Mouse (Mus musculus): ENCODE data around the gene L1td1.
"Not testable (repeated sequence)": the region's sequence is repeated elsewhere in the genome, so short reads cannot be mapped to it uniquely, and the experiment has no call there.

The L1td1 gene

DNA sequence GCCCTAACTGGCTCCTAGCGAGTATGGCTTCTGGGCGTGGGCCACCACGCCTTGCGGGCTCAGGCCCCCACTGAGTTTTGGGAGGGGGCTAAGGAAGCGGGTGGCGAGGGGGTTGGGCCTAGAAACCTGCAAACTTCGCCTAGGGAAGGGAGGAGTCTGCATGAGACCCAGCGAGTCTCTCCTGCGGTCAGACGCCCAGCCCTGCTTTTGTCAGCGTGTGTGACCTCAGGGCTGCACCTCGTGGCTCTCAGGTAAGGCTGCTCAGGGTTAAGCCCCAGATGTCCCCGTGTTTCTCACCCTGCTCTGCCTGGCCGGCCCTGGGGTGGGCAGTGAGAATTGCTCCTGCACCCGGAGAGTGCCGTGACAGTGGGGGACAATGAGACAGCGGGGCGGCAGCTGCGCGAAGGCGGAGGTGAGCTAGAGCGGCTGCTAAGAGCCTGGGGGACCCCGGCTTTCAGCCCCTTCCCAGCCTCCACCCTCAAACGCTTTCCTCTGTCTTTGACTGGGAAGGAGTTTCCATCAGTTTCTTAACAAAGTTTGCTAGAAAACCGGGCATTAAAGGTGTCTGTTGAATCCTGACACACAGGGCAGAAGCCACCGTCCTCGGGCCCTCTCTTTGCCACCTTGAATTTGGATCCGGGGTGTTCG, at the start of gene L1td1:
L1td1 (plus strand) TSS at position 145 of the 648 bp plus-strand sequence.
- no peak for DNase-seq (ENCODE audit: low spot score in 2 of 2)

- DNase-seq (ENCODE audit: low spot score in 2 of 2): no peak
Measured at GRCm38 (mm10) chr4:98677506-98677905, 49.0 kb upstream of the L1td1 start.

DNA sequence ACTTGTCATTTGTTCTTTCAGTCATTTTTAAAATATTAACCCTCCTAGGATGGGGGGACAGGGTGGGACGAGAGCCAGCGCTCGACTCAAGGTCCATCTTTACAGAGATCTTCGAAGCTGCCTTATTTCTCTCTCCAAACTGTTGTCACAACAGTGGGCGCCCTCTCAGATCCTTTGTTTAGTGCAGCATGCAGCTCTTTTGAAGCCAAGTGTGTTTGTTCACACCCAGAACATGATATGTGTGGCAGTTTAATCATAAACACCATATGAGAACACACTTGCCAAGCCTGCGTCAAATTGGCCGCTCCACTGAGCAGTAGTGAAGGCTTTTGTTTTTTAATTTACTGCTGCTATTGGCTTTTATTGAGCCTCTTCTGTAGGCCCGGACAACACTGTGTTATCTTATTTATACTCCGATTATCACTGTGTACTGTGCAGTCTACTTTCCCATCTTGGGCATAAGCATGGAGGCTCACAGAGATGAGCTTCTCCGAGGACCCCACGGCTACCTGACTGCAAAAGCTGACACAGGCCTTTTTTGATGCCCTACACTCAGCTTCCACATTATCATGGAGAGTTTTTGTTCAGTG, 39.8 kb upstream of the L1td1 start:
- no peak for DNase-seq (ENCODE audit: low spot score in 2 of 2)

DNA sequence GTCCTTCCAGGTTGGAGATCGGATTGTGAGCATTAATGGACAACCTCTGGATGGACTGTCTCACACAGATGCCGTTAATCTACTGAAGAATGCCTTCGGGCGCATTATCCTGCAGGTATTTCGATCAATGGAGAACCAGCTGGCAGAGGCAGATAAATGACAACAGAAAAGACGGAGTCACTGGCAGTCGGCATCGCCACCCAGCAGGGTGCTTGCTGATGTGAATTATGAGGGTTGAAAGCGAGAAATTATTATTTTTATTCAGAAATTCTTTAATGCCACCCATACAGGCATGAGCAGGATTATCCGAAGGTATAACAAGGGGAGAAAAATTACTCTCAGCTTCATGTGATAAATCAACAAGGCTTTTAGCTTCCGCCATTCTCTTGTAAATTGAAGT, 38.4 kb upstream of the L1td1 start:
- no peak for DNase-seq (ENCODE audit: low spot score in 2 of 2)

- no peak for DNase-seq (ENCODE audit: low spot score in 2 of 2)
Measured at GRCm38 (mm10) chr4:98688520-98688919, 38.0 kb upstream of the L1td1 start.

GRCm38 (mm10) chr4:98689988-98690387, 36.5 kb upstream of the L1td1 start:
- no peak for DNase-seq (ENCODE audit: low spot score in 2 of 2)

GRCm38 (mm10) chr4:98693465-98694185, 32.9 kb upstream of the L1td1 start:
- no peak for DNase-seq (ENCODE audit: low spot score in 2 of 2)

- no peak for DNase-seq (ENCODE audit: low spot score in 2 of 2)
Measured at GRCm38 (mm10) chr4:98697932-98698331, 28.6 kb upstream of the L1td1 start.

GRCm38 (mm10) chr4:98698921-98699320, 27.6 kb upstream of the L1td1 start:
- DNase-seq (ENCODE audit: low spot score in 2 of 2): no peak

DNA sequence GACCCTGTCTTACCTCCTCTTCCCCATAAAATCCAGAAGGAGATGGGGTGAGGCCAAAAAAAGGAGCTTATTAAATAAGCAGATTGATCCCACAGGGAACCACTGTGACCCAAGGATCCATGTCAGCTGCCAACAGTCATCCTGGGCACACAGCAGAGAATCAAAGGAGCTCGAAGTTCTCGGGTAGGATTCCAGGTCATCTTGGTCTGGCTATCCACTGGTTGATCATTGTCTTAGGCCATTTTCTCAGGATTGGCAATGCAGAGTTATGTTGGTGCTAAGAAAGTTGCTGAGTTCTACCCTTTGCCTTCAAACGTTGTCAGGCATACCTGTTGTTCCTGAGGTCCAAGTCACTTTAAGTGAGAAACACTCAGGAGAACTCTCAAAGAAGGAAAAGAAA, 26.4 kb upstream of the L1td1 start:
- DNase-seq (ENCODE audit: low spot score in 2 of 2): no peak

DNA sequence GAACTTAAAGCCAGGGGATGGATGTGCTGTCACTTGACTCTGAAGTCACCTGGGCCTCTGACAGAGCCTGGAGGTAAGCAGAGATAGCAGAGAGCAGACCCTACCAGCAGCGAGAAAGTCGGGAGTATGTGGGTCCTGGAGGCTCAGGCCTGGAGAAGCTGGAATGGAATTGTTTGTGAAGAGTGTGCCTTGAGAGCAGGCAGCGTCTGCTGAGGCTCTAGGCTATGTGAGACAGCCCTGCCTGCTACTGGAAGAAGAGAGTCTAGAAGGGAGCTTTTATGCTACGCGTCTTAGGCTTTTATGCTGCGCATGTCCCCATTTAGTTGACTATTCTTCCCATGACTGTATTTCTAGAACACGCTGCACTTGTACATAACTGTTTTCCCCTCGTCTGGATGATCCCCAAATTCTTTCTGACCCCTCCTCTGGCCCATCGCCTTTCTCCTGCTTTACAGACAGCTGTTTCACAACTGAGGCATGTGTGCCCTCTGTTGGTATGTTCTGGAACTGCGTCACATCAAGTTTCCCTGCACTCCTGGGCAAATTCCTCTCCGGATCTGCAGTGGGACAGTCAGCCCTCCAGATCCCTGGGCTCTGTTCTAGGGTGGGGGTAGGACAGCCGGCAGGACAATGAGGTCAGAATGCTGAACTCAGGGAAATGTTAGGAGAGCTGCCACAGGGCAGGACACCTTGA, 24.2 kb upstream of the L1td1 start:
- peak; percentile 82 to 87 for DNase-seq (ENCODE audit: low spot score in 2 of 2)

DNA sequence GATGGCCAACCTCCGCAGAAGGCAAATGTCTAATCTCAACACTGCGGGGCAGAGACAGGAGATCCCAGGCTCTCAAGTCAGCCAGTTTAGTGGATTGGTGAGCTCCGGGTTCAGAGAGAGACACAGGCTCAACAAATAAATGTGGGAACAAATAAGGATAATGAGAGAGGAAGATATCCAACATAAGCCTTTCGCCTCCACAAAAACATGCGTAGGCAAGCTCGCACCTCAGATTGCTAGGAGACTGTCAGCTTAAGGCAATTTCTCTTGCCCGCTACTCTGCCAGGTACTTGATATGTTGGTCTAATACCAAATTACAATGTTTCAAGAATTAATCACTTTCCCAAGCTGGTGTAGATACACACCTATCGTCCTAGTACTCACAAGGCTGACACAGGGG, 15.6 kb upstream of the L1td1 start:
- DNase-seq (ENCODE audit: low spot score in 2 of 2): no peak

DNA sequence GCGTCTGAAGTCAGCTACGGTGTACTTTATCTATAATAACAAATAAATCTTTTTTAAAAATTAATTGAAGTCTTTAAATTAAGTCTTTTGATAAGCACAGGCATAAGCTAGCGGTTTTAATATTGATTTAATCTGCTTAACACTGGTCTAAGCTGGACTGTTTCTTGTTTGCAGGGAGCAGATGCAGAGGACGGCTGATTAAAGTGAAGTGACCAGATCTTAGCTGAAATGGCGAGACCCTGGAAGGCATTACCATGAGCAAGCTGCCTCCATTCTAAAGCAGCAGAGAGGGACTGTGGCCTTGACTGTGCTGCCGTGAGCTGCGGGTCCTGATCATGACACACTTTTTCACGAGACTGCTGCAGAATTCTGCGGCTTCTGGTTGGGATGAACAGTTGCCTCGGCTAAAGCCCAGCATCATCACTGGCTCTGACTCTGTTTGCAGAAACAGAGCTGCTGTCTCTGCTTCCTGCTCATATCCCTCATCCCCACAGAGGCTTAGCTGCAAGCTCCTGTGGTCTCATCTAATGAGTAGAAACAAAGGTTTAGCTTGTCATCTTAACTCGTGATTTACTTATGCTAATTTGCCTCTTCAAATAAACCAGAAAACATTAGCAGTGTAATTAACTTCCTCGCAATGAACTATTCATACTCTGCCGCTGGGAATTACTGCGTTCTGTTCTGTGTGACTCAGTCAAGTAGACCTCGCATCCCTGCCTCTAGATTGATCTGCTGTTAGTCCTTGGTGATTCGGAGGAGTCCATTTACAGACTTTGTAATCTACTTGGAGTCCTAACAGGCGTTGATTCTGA, 8.6 kb upstream of the L1td1 start:
- DNase-seq (ENCODE audit: low spot score in 2 of 2): no peak

DNA sequence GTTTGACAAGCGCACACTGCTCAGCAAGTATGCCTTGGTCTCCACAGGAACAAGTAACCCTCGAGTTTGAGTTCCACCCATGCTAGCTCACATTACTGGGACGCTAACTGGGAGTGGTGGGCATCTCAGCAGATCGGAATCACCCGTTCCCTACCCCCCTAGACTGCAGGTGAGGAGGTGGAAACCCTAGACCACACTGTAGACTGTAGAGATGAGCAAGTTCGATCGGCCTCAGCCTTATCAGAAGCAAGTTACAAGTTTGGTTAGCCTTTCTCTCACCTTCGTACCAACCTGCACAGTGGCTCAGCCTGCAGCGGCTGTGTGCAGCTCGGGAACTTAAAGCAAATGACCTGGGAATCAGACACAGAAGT, 8.0 kb upstream of the L1td1 start:
- no peak for DNase-seq (ENCODE audit: low spot score in 2 of 2)

DNA sequence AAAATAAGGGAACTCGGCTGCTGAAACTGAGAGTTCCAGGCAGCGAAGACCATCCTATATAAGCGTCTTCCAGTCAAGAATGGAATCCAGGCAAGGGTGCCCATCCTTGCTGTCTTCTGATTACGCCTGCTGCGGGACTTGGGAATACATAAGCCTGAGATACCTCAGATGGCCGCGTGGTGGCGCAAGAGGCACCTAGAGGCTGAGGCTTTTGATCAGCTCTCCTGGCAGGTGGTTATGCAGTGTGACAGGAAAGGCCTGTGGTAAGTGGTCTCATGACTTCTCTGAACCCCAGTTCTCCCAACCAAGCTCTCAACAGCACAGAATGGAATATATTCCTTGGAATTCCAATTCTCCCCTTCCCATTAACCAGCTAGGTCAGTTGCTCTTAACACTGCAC, 4.1 kb upstream of the L1td1 start:
- peak; percentile 48 to 50 for DNase-seq (ENCODE audit: low spot score in 2 of 2)

GRCm38 (mm10) chr4:98724682-98725081, 1.9 kb upstream of the L1td1 start:
- not testable (repeated sequence) for DNase-seq (ENCODE audit: low spot score in 2 of 2)

GRCm38 (mm10) chr4:98725439-98725838, 1.1 kb upstream of the L1td1 start:
- no peak for DNase-seq (ENCODE audit: low spot score in 2 of 2)

- no peak for DNase-seq (ENCODE audit: low spot score in 2 of 2)
Measured at GRCm38 (mm10) chr4:98727295-98727958, 893 bp downstream of the L1td1 start.

- no peak for DNase-seq (ENCODE audit: low spot score in 2 of 2)
Measured at GRCm38 (mm10) chr4:98727959-98728347, 1.4 kb downstream of the L1td1 start.

DNA sequence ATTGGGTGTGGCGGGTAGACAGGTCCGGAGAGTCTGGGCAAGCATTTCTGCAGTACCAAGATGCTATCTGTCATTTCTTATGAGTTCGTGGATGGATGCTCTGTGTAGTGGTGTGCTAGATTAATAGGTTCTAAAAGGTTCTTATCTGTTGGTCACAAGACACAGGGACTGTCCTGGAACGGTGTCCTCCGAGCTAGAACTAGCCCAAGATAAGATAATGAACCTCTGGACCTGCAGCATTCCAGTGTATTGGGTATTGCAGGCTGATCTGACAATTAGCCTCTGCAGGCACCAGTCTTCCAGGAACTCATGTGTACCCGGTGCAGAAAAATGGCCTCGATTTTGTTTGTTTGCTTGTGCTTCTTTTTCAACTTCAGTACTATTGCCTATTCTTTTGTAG, 2.2 kb downstream of the L1td1 start:
- no peak for DNase-seq (ENCODE audit: low spot score in 2 of 2)

GRCm38 (mm10) chr4:98733660-98734059, 7.1 kb downstream of the L1td1 start:
- no peak for DNase-seq (ENCODE audit: low spot score in 2 of 2)
